Mouse (Mus musculus) myocyte (in vitro differentiated cells): ENCODE data around the gene Fth1.

ENCODE experiments used
- MAX ChIP-seq: IDR thresholded peaks from one replicate; pipeline ENCODE4 v1.6.1; 2011; ENCODE audit warnings: low read depth, mild to moderate bottlenecking, control low read depth
- POLR2A ChIP-seq: IDR thresholded peaks from one replicate; pipeline ENCODE4 v1.6.1; 2011; ENCODE audit warnings: low read depth, mild to moderate bottlenecking, control low read depth, moderate library complexity; ENCODE audit not compliant: insufficient read length
- TCF12 ChIP-seq: IDR thresholded peaks from one replicate; pipeline ENCODE4 v1.6.1; 2011; ENCODE audit warnings: mild to moderate bottlenecking, control low read depth; ENCODE audit not compliant: poor library complexity, insufficient read depth, severe bottlenecking

DNA sequence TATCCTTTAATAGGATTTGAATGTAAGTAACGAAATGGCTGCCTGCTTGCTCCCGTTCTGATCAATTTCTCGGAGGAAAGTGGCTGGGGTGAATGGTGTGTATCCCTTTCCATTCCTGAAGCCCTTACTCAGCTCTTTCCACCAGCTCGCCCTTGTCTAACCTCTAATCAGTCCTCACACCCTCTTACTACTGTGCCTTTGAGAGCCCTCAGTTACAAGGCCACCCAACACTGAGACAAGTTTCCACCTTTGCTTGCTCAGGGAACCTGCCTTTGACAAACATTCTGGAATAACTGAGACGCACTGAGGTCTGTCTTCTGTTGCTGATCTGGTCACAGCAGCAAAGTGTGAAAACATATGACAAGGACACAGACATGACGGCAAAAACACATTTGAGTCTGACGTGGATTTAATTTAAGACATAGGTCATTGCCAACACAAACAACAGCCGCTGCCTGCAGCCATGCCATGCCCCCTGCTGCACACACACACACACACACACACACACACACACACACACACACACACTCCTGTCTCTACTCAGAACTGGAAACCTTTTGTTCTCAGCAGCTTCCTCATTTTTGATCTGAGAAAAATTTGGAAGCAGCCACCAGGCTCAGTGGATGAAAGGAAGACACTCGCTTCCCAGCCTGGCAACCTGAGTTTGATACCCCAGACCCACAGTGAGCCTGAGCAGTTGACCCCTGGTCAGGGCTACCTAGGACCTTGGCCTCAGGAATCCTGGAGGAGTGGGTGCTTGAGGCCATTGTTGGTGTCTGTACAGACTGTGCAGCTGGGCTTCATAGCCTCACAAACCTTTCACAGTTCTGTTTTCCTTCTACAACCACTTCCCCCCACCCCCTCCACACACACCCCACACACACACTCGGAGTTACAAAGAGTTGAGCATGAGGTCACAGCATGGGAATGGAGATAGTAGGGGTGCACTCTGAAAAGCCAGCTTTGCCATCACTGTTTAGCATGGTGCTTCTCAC, 37.6 kb upstream of the Fth1 start:
- TF ChIP-seq MAX (no peak), TCF12 (no peak), POLR2A (no peak)
